Mouse (Mus musculus) hindbrain, embryonic 11.5 days (tissue): ENCODE data around the gene Gm10188. TPM values are rescaled to one million over a fixed set of nuclear protein-coding genes. Genes with fewer than 3 reads are reported as not detected.

ENCODE experiments used
- ATAC-seq: fragments of 200-750 bp; cut with Nextera tagmentation; 2 replicates; pipeline ENCODE4 v1.8.0; 2017; ENCODE audit warnings: mild to moderate bottlenecking, moderate TSS enrichment, moderate library complexity; ENCODE audit not compliant: low FRiP score
- DNase-seq: peaks from one replicate; pipeline ENCODE4 v3.0.0-alpha.2; 2015; ENCODE audit warnings: low spot score
- H3K27ac ChIP-seq: fragments of 300-500 bp; sonication (generic); 2 replicates; pipeline ENCODE4 v1.5.1; 2014; ENCODE audit warnings: mild to moderate bottlenecking, low read depth, low read length
- H3K27me3 ChIP-seq: fragments of 300-500 bp; sonication (generic); 2 replicates; pipeline ENCODE4 v1.6.1; 2014; ENCODE audit warnings: mild to moderate bottlenecking, low read length, moderate library complexity, mixed read lengths; ENCODE audit not compliant: control insufficient read depth, insufficient read depth
- H3K36me3 ChIP-seq: fragments of 300-500 bp; sonication (generic); 2 replicates; pipeline ENCODE4 v1.6.1; 2014; ENCODE audit warnings: mild to moderate bottlenecking, low read length, moderate library complexity, mixed read lengths; ENCODE audit not compliant: control insufficient read depth, insufficient read depth
- H3K4me1 ChIP-seq: fragments of 300-500 bp; sonication (generic); replicated peaks from 2 replicates; pipeline ENCODE4 v1.6.1; 2014; ENCODE audit warnings: low read length, mixed read lengths; ENCODE audit not compliant: control insufficient read depth, insufficient read depth
- H3K4me2 ChIP-seq: fragments of 300-500 bp; sonication (generic); replicated peaks from 2 replicates; pipeline ENCODE4 v1.6.1; 2014; ENCODE audit warnings: mild to moderate bottlenecking, low read depth, low read length
- H3K4me3 ChIP-seq: fragments of 300-500 bp; sonication (generic); 2 replicates; pipeline ENCODE4 v1.5.1; 2014; ENCODE audit warnings: low read depth, low read length
- H3K9ac ChIP-seq: fragments of 300-500 bp; sonication (generic); 2 replicates; pipeline ENCODE4 v1.6.1; 2014; ENCODE audit warnings: low read depth, low read length
- H3K9me3 ChIP-seq: fragments of 300-500 bp; sonication (generic); 2 replicates; pipeline ENCODE4 v1.6.1; 2016; ENCODE audit warnings: low read length; ENCODE audit not compliant: control insufficient read depth
- WGBS: fragments of 180-500 bp; shearing (Covaris S2); extraction: QIAGEN DNeasy Blood & Tissue Kit; methylation state at CpG from one replicate; pipeline ENCODE4 v1.1.7; 2014; 5-methylcytosine and 5-hydroxymethylcytosine counted together
- polyA plus RNA-seq: library from polyadenylated mRNA; unstranded; fragments of >200 nt; fragmentation: Nextera tagmentation; extraction: Ambion mirVana; gene quantifications from 2 replicates; pipeline ENCODE4 v1.2.1, GENCODE M21; 2014

Gene Gm10188
- not detected in 2 replicates for polyA plus RNA-seq

GRCm38 (mm10) chr1:132229667-132230066 is at the start of gene Gm10188:
Gm10188 (minus strand) TSS chr1:132229767.
- no peaks in the 10 kb centered on the region for H3K9me3 ChIP-seq
- ATAC-seq (no peak), DNase-seq (no peak)
- H3K27ac ChIP-seq = no peak within 1 kb of the TSS
- H3K4me3 ChIP-seq = no peak within 1 kb of the TSS
- H3K4me1 ChIP-seq = peaks cover 2% of the 10 kb centered on the region; the same call in 1 of the 2 replicates
- WGBS = 81% methylated on average over 3 of the region's 3 CpGs
- no peaks in the 10 kb centered on the region for H3K27me3 ChIP-seq
- no peaks in the 10 kb centered on the region for H3K36me3 ChIP-seq
- no peak within 1 kb of the TSS for H3K4me2 ChIP-seq
- no peak within 1 kb of the TSS for H3K9ac ChIP-seq

DNA sequence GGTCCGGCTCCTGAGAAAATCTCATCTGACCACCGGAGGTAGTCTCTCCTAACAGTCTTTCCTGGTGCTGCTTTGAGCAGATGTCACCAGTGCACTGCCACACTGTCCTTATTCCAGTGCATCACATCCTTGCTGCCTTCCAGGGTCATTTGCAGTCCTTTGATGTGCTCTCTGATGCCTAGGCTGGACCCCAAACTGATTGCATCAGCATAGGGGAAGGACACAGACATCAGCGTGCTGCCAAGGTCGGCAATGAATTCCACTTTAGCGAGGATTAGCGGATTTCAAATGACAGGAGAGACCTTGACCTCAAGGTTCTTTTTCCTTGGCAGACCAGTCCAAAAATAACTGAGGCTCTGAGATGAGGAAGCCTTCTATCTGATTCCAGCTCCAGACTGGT is 47.6 kb upstream of the Gm10188 start:
- H3K9ac ChIP-seq = no peak overlapping the region
- DNase-seq (no peak), ATAC-seq (no peak)
- H3K4me1 ChIP-seq = no peaks in the 10 kb centered on the region; the same call in 1 of the 2 replicates
- no peaks in the 10 kb centered on the region for H3K9me3 ChIP-seq
- H3K4me3 ChIP-seq = no peak overlapping the region
- WGBS = 78% methylated on average over 6 of the region's 6 CpGs
- no peaks in the 10 kb centered on the region for H3K36me3 ChIP-seq
- H3K27me3 ChIP-seq = no peaks in the 10 kb centered on the region
- no peak overlapping the region for H3K27ac ChIP-seq
- no peak overlapping the region for H3K4me2 ChIP-seq

DNA sequence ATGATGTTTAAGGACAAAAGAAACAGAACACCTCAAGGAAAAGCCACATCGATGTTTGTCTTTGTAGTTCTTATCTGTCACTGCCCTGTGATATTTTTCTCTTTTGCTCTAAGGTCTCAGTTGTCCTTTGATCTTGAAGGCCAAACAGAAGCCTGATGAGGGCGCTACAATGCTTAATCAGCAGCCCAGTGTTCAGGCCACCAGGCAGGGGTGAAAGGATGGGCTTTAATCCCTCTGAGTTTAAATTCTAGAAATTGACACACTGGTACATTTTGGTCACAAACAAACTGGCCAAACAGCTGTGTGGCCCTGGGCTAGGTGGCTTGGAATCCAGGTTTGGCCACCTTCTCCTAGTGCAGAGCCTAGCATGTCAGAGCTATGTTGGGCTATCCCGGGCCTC is 47.1 kb upstream of the Gm10188 start:
- Histone ChIP-seq H3K4me3 (no peak overlapping the region), H3K27me3 (no peaks in the 10 kb centered on the region), H3K27ac (no peak overlapping the region), H3K4me1 (no peaks in the 10 kb centered on the region; the same call in 1 of the 2 replicates), H3K9me3 (no peaks in the 10 kb centered on the region), H3K9ac (no peak overlapping the region), H3K4me2 (no peak overlapping the region), H3K36me3 (no peaks in the 10 kb centered on the region)
- no peak for DNase-seq
- ATAC-seq = no peak
- 80% methylated on average over 3 of the region's 3 CpGs for WGBS

DNA sequence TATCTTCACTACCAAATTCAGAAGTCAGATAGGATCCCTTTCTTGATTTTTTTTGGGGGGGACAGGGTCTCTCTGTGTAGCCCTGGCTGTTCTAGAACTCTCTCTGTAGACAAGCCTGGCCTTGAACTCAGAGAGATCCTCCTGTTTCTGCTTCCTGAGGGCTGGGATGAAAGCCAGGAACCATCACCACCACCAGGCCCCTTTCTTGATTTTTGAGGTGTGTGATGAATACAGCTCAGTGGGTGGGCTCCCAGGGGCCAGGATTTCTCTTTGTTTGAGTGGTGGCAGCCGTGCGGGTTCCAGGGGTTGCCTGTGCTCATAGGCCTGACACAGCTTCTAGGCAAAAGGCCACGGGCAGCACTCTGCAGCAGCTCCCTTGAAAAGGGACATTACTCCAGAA is 41.7 kb upstream of the Gm10188 start:
- 56% methylated on average over 3 of the region's 3 CpGs for WGBS
- H3K9me3 ChIP-seq = no peaks in the 10 kb centered on the region
- ATAC-seq (no peak), DNase-seq (no peak)
- H3K27ac ChIP-seq = no peak overlapping the region
- H3K4me1 ChIP-seq = no peaks in the 10 kb centered on the region
- H3K4me2 ChIP-seq = no peak overlapping the region
- H3K27me3 ChIP-seq = no peaks in the 10 kb centered on the region
- no peaks in the 10 kb centered on the region for H3K36me3 ChIP-seq
- no peak overlapping the region for H3K9ac ChIP-seq
- H3K4me3 ChIP-seq = no peak overlapping the region

GRCm38 (mm10) chr1:132268418-132269060 is 39.0 kb upstream of the Gm10188 start:
- Histone ChIP-seq H3K27ac (no peak overlapping the region), H3K4me3 (no peak overlapping the region), H3K36me3 (no peaks in the 10 kb centered on the region), H3K9me3 (no peaks in the 10 kb centered on the region), H3K4me2 (no peak overlapping the region), H3K27me3 (no peaks in the 10 kb centered on the region), H3K9ac (no peak overlapping the region), H3K4me1 (no peaks in the 10 kb centered on the region)
- no peak for ATAC-seq
- 60% methylated on average over 7 of the region's 7 CpGs for WGBS
- no peak for DNase-seq

GRCm38 (mm10) chr1:132267959-132268358 is 38.4 kb upstream of the Gm10188 start:
- no peaks in the 10 kb centered on the region for H3K27me3 ChIP-seq
- H3K36me3 ChIP-seq = no peaks in the 10 kb centered on the region
- no peak overlapping the region for H3K4me3 ChIP-seq
- H3K27ac ChIP-seq = no peak overlapping the region
- DNase-seq (no peak), ATAC-seq (no peak)
- no peak overlapping the region for H3K9ac ChIP-seq
- H3K9me3 ChIP-seq = no peaks in the 10 kb centered on the region
- H3K4me1 ChIP-seq = no peaks in the 10 kb centered on the region
- WGBS = 87% methylated on average over 2 of the region's 2 CpGs
- H3K4me2 ChIP-seq = no peak overlapping the region

- H3K9me3 ChIP-seq = no peaks in the 10 kb centered on the region
- H3K9ac ChIP-seq = no peak overlapping the region
- H3K4me3 ChIP-seq = no peak overlapping the region
- DNase-seq (no peak), ATAC-seq (no peak)
- no peaks in the 10 kb centered on the region for H3K27me3 ChIP-seq
- H3K36me3 ChIP-seq = no peaks in the 10 kb centered on the region
- H3K27ac ChIP-seq = no peak overlapping the region
- no peak overlapping the region for H3K4me2 ChIP-seq
- WGBS = 66% methylated on average over 8 of the region's 8 CpGs
- H3K4me1 ChIP-seq = no peaks in the 10 kb centered on the region
Observed at GRCm38 (mm10) chr1:132266791-132267557, 37.4 kb upstream of the Gm10188 start.

- WGBS = 90% methylated on average over 10 of the region's 10 CpGs
- no peak overlapping the region for H3K27ac ChIP-seq
- H3K4me3 ChIP-seq = no peak overlapping the region
- H3K4me2 ChIP-seq = no peak overlapping the region
- ATAC-seq (no peak), DNase-seq (no peak)
- no peaks in the 10 kb centered on the region for H3K27me3 ChIP-seq
- H3K9ac ChIP-seq = no peak overlapping the region
- H3K36me3 ChIP-seq = no peaks in the 10 kb centered on the region
- no peaks in the 10 kb centered on the region for H3K9me3 ChIP-seq
- no peaks in the 10 kb centered on the region for H3K4me1 ChIP-seq
Observed at GRCm38 (mm10) chr1:132265936-132266335, 36.4 kb upstream of the Gm10188 start.
